ENCODE assay signal across 8 mouse cellular contexts in the genomic region with DNA sequence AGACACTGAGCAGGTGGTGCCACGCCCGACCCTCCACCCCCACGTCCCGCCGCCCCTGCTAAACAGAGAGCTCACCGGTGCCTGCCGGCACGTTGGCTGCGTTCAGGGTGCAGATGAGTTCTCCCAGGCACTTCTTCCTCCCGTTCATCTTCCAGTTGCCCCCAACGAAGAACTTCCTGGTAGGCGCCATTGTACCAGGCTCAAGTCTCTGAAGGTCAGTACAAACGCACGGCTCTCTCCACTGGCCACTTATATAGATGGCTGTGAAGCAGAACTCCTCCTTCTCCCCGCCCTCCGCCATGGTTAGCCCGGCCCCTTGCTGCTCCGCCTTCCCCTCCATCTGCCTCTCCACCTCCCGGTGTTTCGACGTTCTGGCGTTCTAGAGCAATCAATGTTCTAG. TPM values are rescaled to one million over a fixed set of nuclear protein-coding genes. Genes with fewer than 3 reads are reported as not detected.
DNase-seq lines count a peak whose midpoint lies in the region; ATAC-seq lines count a peak whose summit lies in the region.

Tpi1 (minus strand) TSS at position 364 of the 400 bp plus-strand sequence.

- intact Hi-C loops in left cerebral cortex, postnatal 14 days (cut with DNase I): loop anchor here (2.0 kb wide), 1 partner anchor 45 kb away; the partner anchor contains the start of gene Eno2

- peak; percentile 85 for ATAC-seq in intestine, embryonic 14.5 days (replicated peaks; ENCODE audit: low FRiP score, low TSS enrichment, low read depth)

- H3K9me3 ChIP-seq in intestine, embryonic 14.5 days (ENCODE audit: control insufficient read depth, low read length): no peaks in the 10 kb centered on the region

- H3K27me3 ChIP-seq in intestine, embryonic 14.5 days (replicated peaks; ENCODE audit: control insufficient read depth, insufficient read depth, low read length): no peaks in the 10 kb centered on the region

- peak within 1 kb of the TSS; percentile 95 for H3K4me2 ChIP-seq in intestine, embryonic 14.5 days (ENCODE audit: low read length)

- peaks cover 32% of the 10 kb centered on the region for H3K4me1 ChIP-seq in intestine, embryonic 14.5 days (replicated peaks; ENCODE audit: control insufficient read depth, insufficient read depth, low read length)

- peak within 1 kb of the TSS; percentile 88 for H3K27ac ChIP-seq in intestine, embryonic 14.5 days (ENCODE audit: low read depth)

- H3K9ac ChIP-seq in intestine, embryonic 14.5 days (ENCODE audit: low read length): peak within 1 kb of the TSS; percentile 84

- under 1% methylated on average over 22 of the region's 22 CpGs for WGBS in intestine, embryonic 14.5 days

- peaks cover 66% of the 10 kb centered on the region for H3K36me3 ChIP-seq in intestine, embryonic 14.5 days (ENCODE audit: control insufficient read depth, insufficient read depth, low read length)

- peak within 1 kb of the TSS; percentile 71 for H3K4me3 ChIP-seq in intestine, embryonic 14.5 days (ENCODE audit: low read depth, low read length)

- peak; percentile 96 for DNase-seq in adipocyte (ENCODE audit: low spot score)
- peak; percentile 96 for DNase-seq in embryo, embryonic 10.5 days (ENCODE audit: low spot score)
- DNase-seq in gastrocnemius, postnatal 25 days: peak; percentile 90
- DNase-seq in intestine, embryonic 14.5 days (ENCODE audit: low spot score): peak; percentile 95
- peak; percentile 90 to 92 for DNase-seq in left cerebral cortex, postnatal 14 days (ENCODE audit: low spot score in 2 of 2)
- peak; percentile 89 for DNase-seq in mesoderm, embryonic 11.5 days (ENCODE audit: low read depth, low spot score)
- DNase-seq in right cerebral cortex, postnatal 36 days (ENCODE audit: low spot score in 2 of 2): peak; percentile 80 to 86
- peak; percentile 95 for DNase-seq in yolk sac, embryonic 10.5 days (ENCODE audit: low spot score)

RNA-seq across cellular contexts. Expression of gene Tpi1, which starts in this region (rescaled TPM):
- total RNA-seq in gastrocnemius, postnatal 25 days (2021): 1,000 to 10,000 TPM; 2,445 to 2,599 TPM
- polyA plus RNA-seq in intestine, embryonic 14.5 days (2014; fragmentation: Nextera tagmentation; extraction: Ambion mirVana): 1,059 and 1,108 TPM in 2 replicates
- 100 to 1,000 TPM; 629 to 634 TPM for total RNA-seq in left cerebral cortex, postnatal 14 days (2021)

Comparison
In these comparisons a context has a peak if more than half of its experiments do, and no peak if none do; other contexts are left out.
1. Peak in every context shown above with its lines: DNase-seq, ATAC-seq, H3K4me3 ChIP-seq and H3K27ac ChIP-seq.